Mouse (Mus musculus): ENCODE data around the gene Mrgprf.

DNA sequence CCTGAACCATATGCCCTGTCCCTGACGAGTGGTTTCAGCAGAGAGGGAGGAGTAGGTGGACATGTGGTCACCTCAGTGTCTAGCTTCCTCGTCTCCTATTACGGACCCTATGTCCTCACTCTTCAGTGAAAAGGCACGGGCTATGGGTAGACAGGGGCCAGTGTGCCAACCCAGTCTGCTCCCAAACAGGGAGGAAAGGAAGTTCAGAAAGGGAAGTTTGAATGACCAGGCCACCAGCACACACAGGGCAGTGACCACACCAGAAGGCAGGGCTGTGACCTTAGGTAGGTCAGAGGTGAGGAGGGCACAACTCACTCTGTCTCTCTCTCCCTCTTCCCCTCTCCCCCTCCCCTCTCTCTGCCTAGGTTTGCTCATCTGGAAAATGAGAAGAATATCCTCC is 17.6 kb upstream of the Mrgprf start:
- TF ChIP-seq CTCF (IDR thresholded peaks at IDR 0.05) (no peak), EP300 (IDR thresholded peaks at IDR 0.05) (no peak)

All from lung, postnatal 0 days (tissue).